8 mouse cellular contexts compared by ENCODE assay signal in genomic region chr4:133262882-133263281, GRCm38 (mm10). TPM values are rescaled to one million over a fixed set of nuclear protein-coding genes. Genes with fewer than 3 reads are reported as not detected.
DNase-seq lines count a peak whose midpoint lies in the region; ATAC-seq and TF ChIP-seq lines count a peak whose summit lies in the region.
"Had no signal": no experiment of that assay in that cellular context is flagged by ENCODE, and none has a peak within 500 bp of the region (broad histone marks: within the 10 kb centered on the region; RNA-seq: fewer than 3 reads in every experiment).

TSS of gene Sytl1 (minus strand) at chr4:133263113.

- no peak within 1 kb of the TSS for H3K4me3 ChIP-seq in lung, postnatal 0 days (ENCODE audit: low read depth, low read length)
- no peak within 1 kb of the TSS; the same call in 1 of the 2 replicates for H3K4me3 ChIP-seq in limb, embryonic 14.5 days (replicated peaks; ENCODE audit: low read length)
- H3K4me3 ChIP-seq: heart, embryonic 13.5 days had no signal

- no peak for TF ChIP-seq EP300 in lung, postnatal 0 days (IDR thresholded peaks at IDR 0.05)

- no peaks in the 10 kb centered on the region for H3K4me1 ChIP-seq in lung, postnatal 0 days (ENCODE audit: insufficient read depth, low read depth, low read length)
- H3K4me1 ChIP-seq in limb, embryonic 14.5 days (ENCODE audit: control insufficient read depth, insufficient read depth, low read length): no peaks in the 10 kb centered on the region
- H3K4me1 ChIP-seq: heart, embryonic 13.5 days had no signal

- no peaks in the 10 kb centered on the region for H3K27me3 ChIP-seq in lung, postnatal 0 days (replicated peaks; ENCODE audit: insufficient read depth, low read length)
- H3K27me3 ChIP-seq in limb, embryonic 14.5 days (ENCODE audit: control insufficient read depth, insufficient read depth, low read length): no peaks in the 10 kb centered on the region

- H3K4me2 ChIP-seq in lung, postnatal 0 days (replicated peaks; ENCODE audit: low read depth, low read length): no peak within 1 kb of the TSS
- H3K4me2 ChIP-seq in limb, embryonic 14.5 days (replicated peaks; ENCODE audit: low read depth, low read length, severe bottlenecking): peak within 1 kb of the TSS; percentile 15; the same call in 1 of the 2 replicates
- H3K4me2 ChIP-seq: heart, embryonic 13.5 days had no signal

- no peak within 1 kb of the TSS for H3K27ac ChIP-seq in lung, postnatal 0 days (ENCODE audit: low read length)
- no peak within 1 kb of the TSS for H3K27ac ChIP-seq in limb, embryonic 14.5 days (replicated peaks; ENCODE audit: low read depth, low read length)
- H3K27ac ChIP-seq: heart, embryonic 13.5 days had no signal

- 42% methylated on average over 7 of the region's 7 CpGs for WGBS in lung, postnatal 0 days
- WGBS in limb, embryonic 14.5 days: 27% methylated on average over 7 of the region's 7 CpGs

- DNase-seq in lung, postnatal 0 days (ENCODE audit: low spot score): no peak
- no peak for DNase-seq in lung, postnatal 14 days
- DNase-seq in limb, embryonic 14.5 days (ENCODE audit: low spot score): no peak
- peak; percentile 56 for DNase-seq in thymus, postnatal 25 days
- no peak for DNase-seq in layer of hippocampus, postnatal 36 days
- DNase-seq in frontal cortex, postnatal 36 days (ENCODE audit: low spot score in 2 of 2): no peak

- ATAC-seq in lung, postnatal 0 days: peak; percentile 32; the same call in 1 of the 2 replicates
- ATAC-seq in common myeloid progenitor, adult 5-6 weeks (replicated peaks; ENCODE audit: low read depth, poor library complexity, severe bottlenecking): peak; percentile 48; the same call in 1 of the 2 replicates
- ATAC-seq in limb, embryonic 14.5 days (ENCODE audit: low FRiP score, low read depth): no peak

- H3K9ac ChIP-seq in lung, postnatal 0 days (replicated peaks; ENCODE audit: low read depth): no peak within 1 kb of the TSS; the same call in 1 of the 2 replicates
- H3K9ac ChIP-seq in limb, embryonic 14.5 days (ENCODE audit: low read depth, low read length, severe bottlenecking): no peak within 1 kb of the TSS
- H3K9ac ChIP-seq: heart, embryonic 13.5 days had no signal

- peaks cover 17% of the 10 kb centered on the region for H3K36me3 ChIP-seq in lung, postnatal 0 days (ENCODE audit: insufficient read depth, low read length)
- peaks cover 37% of the 10 kb centered on the region for H3K36me3 ChIP-seq in limb, embryonic 14.5 days (ENCODE audit: control insufficient read depth, insufficient read depth, low read length)

- no peak for TF ChIP-seq POLR2A in limb, embryonic 14.5 days (IDR thresholded peaks at IDR 0.05; ENCODE audit: borderline replicate concordance, extremely low read depth, insufficient read depth, insufficient read length)

- TF ChIP-seq CTCF in lung, postnatal 0 days (IDR thresholded peaks at IDR 0.05): peak; percentile 30

- no peaks in the 10 kb centered on the region for H3K9me3 ChIP-seq in lung, postnatal 0 days (ENCODE audit: low read length)
- no peaks in the 10 kb centered on the region; the same call in 1 of the 2 replicates for H3K9me3 ChIP-seq in limb, embryonic 14.5 days (ENCODE audit: control insufficient read depth, low read length)
- H3K9me3 ChIP-seq: heart, embryonic 13.5 days had no signal

RNA-seq across cellular contexts. Expression of gene Sytl1, which starts in this region (rescaled TPM):
- 3.1 and 3.3 TPM in 2 replicates for polyA plus RNA-seq in lung, postnatal 0 days (2015; fragmentation: Nextera tagmentation; extraction: Ambion mirVana)
- 0.87 and 3.0 TPM in 2 replicates for total RNA-seq in common myeloid progenitor, adult 5-6 weeks (2017)
- polyA plus RNA-seq in limb, embryonic 14.5 days (2012; rRNA removed): 14.3 and 15.7 TPM in 2 replicates
- polyA plus RNA-seq in limb, embryonic 14.5 days (2014; fragmentation: Nextera tagmentation; extraction: Ambion mirVana): 17.9 and 23.3 TPM in 2 replicates
- total RNA-seq in layer of hippocampus, postnatal 36 days (2021): under 1 TPM; 0.70 to 0.99 TPM
